1 mouse cellular context compared by ENCODE assay signal in genomic region chr15:102617654-102618053, GRCm38 (mm10).
TF ChIP-seq lines count a peak whose summit lies in the region.

No protein-coding gene starts in this region.

TF ChIP-seq in MEL, 35 proteins besides CTCF, POLR2A, EP300 and RAD21 (continued from another document):
- TF ChIP-seq BHLHE40 (IDR thresholded peaks at IDR 0.05; ENCODE audit: borderline replicate concordance, low read depth, low read length) (no peak), SMC3 (IDR thresholded peaks at IDR 0.05; ENCODE audit: low read depth, low read length) (no peak), MXI1 (IDR thresholded peaks at IDR 0.05; ENCODE audit: low read depth, low read length) (peak; percentile 81; the same call in 1 of the 2 replicates), NELFE (IDR thresholded peaks at IDR 0.05; ENCODE audit: low read depth, low read length) (no peak), ZNF384 (IDR thresholded peaks at IDR 0.05; ENCODE audit: low read depth, low read length) (no peak), MYC (IDR thresholded peaks at IDR 0.05; ENCODE audit: low read depth, low read length) (no peak), ZMIZ1 (IDR thresholded peaks at IDR 0.05; ENCODE audit: low read depth, low read length) (no peak), ELF1 (IDR thresholded peaks at IDR 0.05; ENCODE audit: low read depth, low read length) (no peak), NRF1 (IDR thresholded peaks at IDR 0.05; ENCODE audit: insufficient read depth, low read depth, low read length, poor library complexity, severe bottlenecking) (no peak), ZC3H11A (IDR thresholded peaks at IDR 0.05; ENCODE audit: low read depth, low read length) (0 out of 2 replicates have a peak, but pooled peaks have one; percentile 17), HCFC1 (IDR thresholded peaks at IDR 0.05; ENCODE audit: low read depth, low read length) (no peak), E2F4 (IDR thresholded peaks at IDR 0.05; ENCODE audit: borderline replicate concordance, low read depth, low read length) (no peak), MAFK (IDR thresholded peaks at IDR 0.05; ENCODE audit: borderline replicate concordance, low read depth, low read length) (no peak), USF2 (IDR thresholded peaks at IDR 0.05; ENCODE audit: borderline replicate concordance in 1 of 2, insufficient read depth in 1 of 2, low read depth in 1 of 2, low read length in 2 of 2) (no peak), SIN3A (IDR thresholded peaks at IDR 0.05; ENCODE audit: low read length) (peak; percentile 90; the same call in 1 of the 2 replicates), GABPA (IDR thresholded peaks at IDR 0.05; ENCODE audit: low read depth, low read length) (no peak), RCOR1 (IDR thresholded peaks at IDR 0.05; ENCODE audit: low read depth, low read length) (no peak), CHD2 (IDR thresholded peaks at IDR 0.05; ENCODE audit: low read length) (no peak), TBP (IDR thresholded peaks at IDR 0.05; ENCODE audit: low read depth, low read length) (no peak), CHD1 (IDR thresholded peaks at IDR 0.05; ENCODE audit: low read depth, low read length) (peak; percentile 73; the same call in 1 of the 2 replicates), POLR2AphosphoS2 (IDR thresholded peaks at IDR 0.05; ENCODE audit: low read length) (no peak), MYB (IDR thresholded peaks at IDR 0.05; ENCODE audit: low read depth, low read length) (peak; percentile 60; the same call in 1 of the 2 replicates), MAZ (IDR thresholded peaks at IDR 0.05; ENCODE audit: low read depth, low read length) (no peak), TAL1 (IDR thresholded peaks at IDR 0.05; ENCODE audit: low read length) (no peak), ETS1 (IDR thresholded peaks at IDR 0.05; ENCODE audit: low read depth, low read length) (peak; percentile 98), UBTF (IDR thresholded peaks at IDR 0.05; ENCODE audit: borderline replicate concordance, insufficient read depth, low read depth, low read length) (no peak)
